Mouse (Mus musculus) kidney, embryonic 16.5 days (tissue): ENCODE measurements around the gene Cbfa2t2. TPM values are rescaled to one million over a fixed set of nuclear protein-coding genes. Genes with fewer than 3 reads are reported as not detected.
A peak's percentile ranks its signal among the peaks of the same experiment; 100 is the strongest.

Experiments
- ATAC-seq: fragments of 200-750 bp; cut with Nextera tagmentation; 2 replicates; pipeline ENCODE4 v1.8.0; 2017; ENCODE audit warnings: moderate TSS enrichment; ENCODE audit not compliant: low FRiP score, low TSS enrichment
- H3K27ac ChIP-seq: fragments of 300-500 bp; sonication (generic); 2 replicates; pipeline ENCODE4 v1.5.1; 2014; ENCODE audit warnings: low read length
- H3K27me3 ChIP-seq: fragments of 300-500 bp; sonication (generic); 2 replicates; pipeline ENCODE4 v1.6.1; 2014; ENCODE audit warnings: low read length, control low read depth, mixed read lengths; ENCODE audit not compliant: insufficient read depth
- H3K36me3 ChIP-seq: fragments of 300-500 bp; sonication (generic); 2 replicates; pipeline ENCODE4 v1.6.1; 2014; ENCODE audit warnings: low read length, control low read depth, mixed read lengths; ENCODE audit not compliant: insufficient read depth
- H3K4me1 ChIP-seq: fragments of 300-500 bp; sonication (generic); 2 replicates; pipeline ENCODE4 v1.6.1; 2014; ENCODE audit warnings: low read length, control low read depth, mixed read lengths; ENCODE audit not compliant: insufficient read depth
- H3K4me2 ChIP-seq: fragments of 300-500 bp; sonication (generic); replicated peaks from 2 replicates; pipeline ENCODE4 v1.6.1; 2014; ENCODE audit warnings: low read depth, low read length
- H3K4me3 ChIP-seq: fragments of 300-500 bp; sonication (generic); 2 replicates; pipeline ENCODE4 v1.5.1; 2014; ENCODE audit warnings: mild to moderate bottlenecking, low read length
- H3K9ac ChIP-seq: fragments of 300-500 bp; sonication (generic); replicated peaks from 2 replicates; pipeline ENCODE4 v1.6.1; 2014; ENCODE audit warnings: low read length
- H3K9me3 ChIP-seq: fragments of 300-500 bp; sonication (generic); 2 replicates; pipeline ENCODE4 v1.6.1; 2016; ENCODE audit warnings: low read length, control low read depth
- WGBS: fragments of 180-500 bp; shearing (Covaris S2); extraction: QIAGEN DNeasy Blood & Tissue Kit; methylation state at CpG from one replicate; pipeline ENCODE4 v1.1.7; 2014; 5-methylcytosine and 5-hydroxymethylcytosine counted together
- polyA plus RNA-seq: library from polyadenylated mRNA; unstranded; fragments of >200 nt; fragmentation: Nextera tagmentation; extraction: Ambion mirVana; gene quantifications from 2 replicates; pipeline ENCODE4 v1.2.1, GENCODE M21; 2015

The Cbfa2t2 gene
- polyA plus RNA-seq, 1 experiment from 2014 or later = 44.2 TPM

DNA sequence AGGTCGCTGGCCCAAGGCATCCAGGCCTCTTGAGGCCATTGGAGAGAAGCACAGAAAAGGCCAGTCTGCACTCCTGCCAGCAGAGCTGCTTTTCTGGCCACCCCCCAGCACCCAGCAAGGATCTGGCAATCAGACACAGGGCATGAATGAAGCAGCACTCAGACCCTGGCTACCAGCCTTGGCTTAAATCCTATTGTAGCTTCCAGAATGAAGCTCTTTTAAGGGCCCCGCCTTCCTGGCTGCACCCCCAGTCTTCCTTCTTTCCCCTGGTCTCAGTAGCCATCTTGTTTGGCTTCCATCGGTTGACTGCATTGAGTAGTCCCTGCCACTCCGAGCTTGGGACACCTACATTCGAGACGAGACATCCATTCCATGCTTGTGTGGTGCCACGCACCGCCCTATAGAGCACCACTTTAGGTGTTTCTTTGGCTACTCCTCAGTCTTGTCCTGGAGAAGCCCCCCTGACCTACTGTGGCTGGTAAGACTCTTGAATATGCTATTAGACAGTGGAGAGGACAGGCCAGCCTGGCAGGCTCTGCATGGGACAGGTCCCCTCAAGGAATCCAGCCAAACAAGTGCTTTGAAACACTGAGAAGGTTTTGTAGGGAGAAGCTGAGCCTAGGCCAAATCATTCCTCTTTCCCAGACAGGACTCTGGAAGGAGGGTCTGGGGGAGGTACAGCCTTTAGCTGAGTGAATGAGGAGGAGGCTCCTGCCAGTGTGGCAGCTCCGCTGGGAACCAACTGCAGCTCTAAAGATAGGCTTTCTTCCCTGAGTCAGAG lies 107.5 kb downstream of the Cbfa2t2 start:
- Histone ChIP-seq H3K4me1 (peaks cover 3% of the 10 kb centered on the region; the same call in 1 of the 2 replicates), H3K9me3 (no peaks in the 10 kb centered on the region; the same call in 1 of the 2 replicates), H3K27me3 (no peaks in the 10 kb centered on the region), H3K27ac (no peak overlapping the region), H3K9ac (no peak overlapping the region), H3K36me3 (0 out of 2 replicates have a peak, but pooled peaks cover 5% of the 10 kb centered on the region), H3K4me3 (no peak overlapping the region), H3K4me2 (no peak overlapping the region)
- ATAC-seq = no peak
- 85% methylated on average over 9 of the region's 9 CpGs for WGBS

DNA sequence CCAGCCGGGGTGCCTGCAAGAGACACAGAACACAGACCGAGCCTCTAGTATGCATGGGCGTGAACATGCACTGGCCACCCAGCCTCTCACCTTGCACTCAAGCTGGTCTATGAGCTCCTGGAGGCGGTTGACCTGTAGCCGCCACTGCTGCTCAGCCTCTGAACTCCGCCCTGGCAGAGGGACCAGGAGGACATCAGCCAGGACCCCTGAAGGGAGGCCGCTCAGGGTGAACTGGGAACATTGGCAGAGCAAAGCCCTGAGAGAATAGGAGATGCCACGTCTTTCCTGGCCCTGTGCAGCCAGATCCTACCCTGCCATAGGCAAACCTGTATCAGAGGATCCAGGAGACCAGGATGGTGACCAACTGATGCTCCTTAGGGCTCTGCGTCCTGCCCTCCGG lies 110.4 kb downstream of the Cbfa2t2 start, which contains the start of gene 1700003F12Rik:
Gene 1700003F12Rik, plus strand, starts transcription at position 375 of the 400 bp plus-strand sequence.
- Histone ChIP-seq H3K9me3 (no peaks in the 10 kb centered on the region), H3K27ac (no peak within 1 kb of the TSS), H3K27me3 (peaks cover 17% of the 10 kb centered on the region), H3K4me2 (no peak within 1 kb of the TSS), H3K36me3 (no peaks in the 10 kb centered on the region), H3K4me3 (no peak within 1 kb of the TSS), H3K9ac (no peak within 1 kb of the TSS), H3K4me1 (peaks cover 17% of the 10 kb centered on the region)
- 89% methylated on average over 10 of the region's 10 CpGs for WGBS
- ATAC-seq = no peak

DNA sequence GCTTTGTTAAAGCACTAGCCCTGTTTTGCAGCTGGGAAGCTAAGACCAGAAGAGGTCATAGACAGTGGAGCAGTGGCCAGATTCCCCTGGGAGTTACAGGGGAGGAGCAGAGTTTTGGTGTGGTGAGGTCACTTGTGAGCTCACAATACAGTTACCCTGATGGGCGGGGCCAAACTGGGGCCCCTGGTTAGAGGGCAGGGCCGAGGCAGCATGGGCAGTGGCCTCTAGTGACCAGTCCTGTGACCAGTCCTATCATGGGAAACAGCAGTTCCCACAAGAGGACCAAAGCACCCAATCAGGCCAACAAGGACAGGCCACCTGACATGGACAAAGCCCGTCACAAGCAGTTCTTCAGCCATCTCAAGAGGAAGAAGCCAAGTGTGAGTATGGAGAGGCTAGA lies 112.4 kb downstream of the Cbfa2t2 start:
- no peak overlapping the region for H3K4me2 ChIP-seq
- no peak overlapping the region for H3K4me3 ChIP-seq
- WGBS = 56% methylated on average over 3 of the region's 3 CpGs

DNA sequence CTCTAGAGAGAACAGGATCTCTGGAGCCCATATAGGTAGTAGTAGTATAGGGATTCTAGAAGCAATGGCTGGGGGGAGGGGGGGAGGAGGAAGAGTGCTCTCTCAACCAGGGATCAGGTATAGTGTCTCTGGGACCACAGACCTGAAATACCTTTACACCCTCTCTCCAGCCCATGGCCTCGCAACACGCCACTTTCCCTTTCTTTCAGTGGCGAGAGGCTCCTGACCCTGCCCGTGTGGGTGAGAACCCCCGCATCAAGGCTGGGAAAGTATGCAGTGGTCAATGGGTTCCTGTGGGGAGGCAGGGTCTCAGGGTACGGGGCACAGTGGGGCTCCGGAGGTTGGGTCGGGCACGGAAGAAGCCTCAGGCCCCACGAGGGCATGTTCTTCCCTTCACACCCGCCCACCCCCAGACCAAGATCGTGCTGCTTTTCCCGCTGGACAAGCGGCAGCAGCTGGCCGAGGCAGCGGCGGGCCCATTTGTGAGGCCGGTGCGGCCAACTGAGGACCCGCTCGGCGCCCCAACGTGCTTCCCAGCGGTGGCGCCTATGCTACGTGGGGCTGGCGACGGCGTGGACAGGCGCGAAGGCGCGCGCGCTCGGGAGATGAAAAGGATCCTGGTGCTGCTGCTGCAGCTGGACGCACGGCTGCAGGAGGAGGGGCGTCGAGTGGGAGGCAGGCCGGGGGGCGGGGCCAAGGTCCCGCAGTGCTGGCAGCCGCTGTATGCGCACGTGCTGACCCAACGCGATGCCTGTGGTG lies 113.0 kb downstream of the Cbfa2t2 start:
- 4% methylated on average over 40 of the region's 48 CpGs for WGBS
- H3K4me3 ChIP-seq = peak overlapping the region; percentile 51
- peak overlapping the region; percentile 56 for H3K9ac ChIP-seq
- peak; percentile 61; the same call in 1 of the 2 replicates for ATAC-seq
- H3K27ac ChIP-seq = no peak overlapping the region
- peak overlapping the region; percentile 90 for H3K4me2 ChIP-seq
- no peaks in the 10 kb centered on the region for H3K9me3 ChIP-seq
- no peaks in the 10 kb centered on the region for H3K36me3 ChIP-seq
- peaks cover 24% of the 10 kb centered on the region for H3K4me1 ChIP-seq
- peaks cover 25% of the 10 kb centered on the region for H3K27me3 ChIP-seq

More for the DNA sequence above, 112.4 kb downstream of the Cbfa2t2 start:
- H3K9me3 ChIP-seq = no peaks in the 10 kb centered on the region
- H3K27me3 ChIP-seq = peaks cover 25% of the 10 kb centered on the region
- H3K27ac ChIP-seq = no peak overlapping the region
- H3K36me3 ChIP-seq = no peaks in the 10 kb centered on the region
- no peak overlapping the region for H3K9ac ChIP-seq
- 0 out of 2 replicates have a peak, but pooled peaks have one; percentile 20 for ATAC-seq
- peaks cover 24% of the 10 kb centered on the region for H3K4me1 ChIP-seq

DNA sequence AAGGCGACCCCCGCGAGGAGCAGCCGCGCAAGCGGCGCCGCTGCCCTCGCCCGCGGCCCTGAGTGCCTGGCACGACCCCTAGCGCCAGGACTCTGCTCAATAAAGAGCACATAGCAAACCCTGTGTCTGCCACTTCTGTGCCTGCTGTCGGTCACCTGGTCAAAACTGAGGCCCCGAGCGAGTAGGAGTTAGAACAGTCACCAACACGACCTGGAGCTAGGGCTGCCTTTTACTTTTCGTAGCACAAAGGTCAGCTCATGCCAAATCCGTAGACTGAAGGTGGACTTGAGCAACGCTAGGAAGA lies 113.6 kb downstream of the Cbfa2t2 start:
- Histone ChIP-seq H3K9me3 (no peaks in the 10 kb centered on the region), H3K4me3 (peak overlapping the region; percentile 51), H3K9ac (no peak overlapping the region), H3K4me1 (peaks cover 24% of the 10 kb centered on the region), H3K4me2 (peak overlapping the region; percentile 90), H3K27me3 (peaks cover 25% of the 10 kb centered on the region), H3K27ac (no peak overlapping the region), H3K36me3 (no peaks in the 10 kb centered on the region)
- no peak for ATAC-seq
- WGBS = 22% methylated on average over 15 of the region's 20 CpGs

DNA sequence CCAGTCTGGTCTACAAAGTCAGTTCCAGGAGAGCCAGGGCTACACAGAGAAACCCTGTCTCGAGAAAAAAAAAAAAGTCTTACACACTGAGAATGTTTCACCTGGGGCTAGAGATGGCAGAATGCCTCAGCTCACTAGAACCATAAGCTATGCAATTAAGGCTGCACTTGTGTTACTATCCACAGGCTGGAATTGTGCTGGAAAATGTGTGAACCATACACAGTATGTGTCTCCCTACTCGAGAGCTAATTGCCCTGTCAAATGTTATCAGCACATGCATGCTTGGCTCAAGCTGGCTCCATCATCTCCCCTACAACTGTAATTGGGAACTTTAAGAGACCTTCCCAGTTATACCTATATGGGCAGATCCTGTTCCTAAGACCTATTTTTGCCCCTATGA lies 114.7 kb downstream of the Cbfa2t2 start:
- Histone ChIP-seq H3K4me3 (no peak overlapping the region), H3K9me3 (no peaks in the 10 kb centered on the region), H3K36me3 (no peaks in the 10 kb centered on the region), H3K4me2 (no peak overlapping the region), H3K27me3 (peaks cover 25% of the 10 kb centered on the region), H3K27ac (no peak overlapping the region), H3K4me1 (peaks cover 24% of the 10 kb centered on the region), H3K9ac (no peak overlapping the region)
- 86% methylated on average over 2 of the region's 2 CpGs for WGBS
- no peak for ATAC-seq

DNA sequence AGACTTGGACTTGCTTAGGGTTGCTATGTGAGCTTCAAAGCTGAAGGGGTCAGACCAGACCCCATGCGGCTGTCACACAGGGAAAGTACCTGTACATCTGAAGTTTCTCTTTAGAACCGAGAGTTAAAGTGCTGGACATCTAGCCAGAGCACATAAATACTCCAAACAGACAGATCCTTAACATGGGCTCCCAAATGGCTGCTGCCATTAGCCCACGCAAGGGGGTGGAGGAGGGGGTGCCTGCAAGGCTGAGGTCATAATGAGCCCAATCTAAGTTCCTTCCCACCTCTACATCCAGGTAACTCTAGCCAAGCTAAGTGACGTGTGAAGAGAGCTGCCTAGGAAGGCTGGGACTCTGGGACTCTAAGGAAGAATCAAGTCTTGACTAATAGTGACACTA lies 115.2 kb downstream of the Cbfa2t2 start, which contains the start of gene Actl10:
Gene Actl10, plus strand, starts transcription at position 301 of the 400 bp plus-strand sequence.
- no peak for ATAC-seq
- Histone ChIP-seq H3K36me3 (no peaks in the 10 kb centered on the region), H3K4me1 (peaks cover 24% of the 10 kb centered on the region), H3K9me3 (no peaks in the 10 kb centered on the region), H3K27me3 (peaks cover 25% of the 10 kb centered on the region), H3K4me3 (peak within 1 kb of the TSS; percentile 15), H3K4me2 (peak within 1 kb of the TSS; percentile 50), H3K27ac (no peak within 1 kb of the TSS), H3K9ac (no peak within 1 kb of the TSS)
- 66% methylated on average over 4 of the region's 4 CpGs for WGBS

DNA sequence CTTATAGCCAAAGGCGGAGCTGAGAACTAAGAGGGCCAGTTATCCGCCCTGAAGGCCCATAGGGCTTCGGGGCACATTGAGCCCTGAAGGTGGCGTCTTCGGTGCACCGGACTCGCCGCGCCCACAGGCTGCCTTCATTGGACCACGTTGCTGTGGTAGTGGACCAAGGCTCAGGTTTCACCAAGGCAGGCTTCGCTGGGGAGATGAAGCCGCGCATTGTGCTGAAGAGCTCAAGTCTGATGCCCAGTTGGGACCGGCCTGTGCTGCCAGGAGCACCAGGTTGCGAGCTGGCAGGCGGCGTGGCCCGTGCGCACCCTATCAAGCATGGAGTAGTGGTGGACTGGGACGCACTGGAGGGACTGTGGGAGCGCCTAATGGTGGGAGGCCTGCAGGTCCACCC lies 115.6 kb downstream of the Cbfa2t2 start:
- Histone ChIP-seq H3K4me3 (peak overlapping the region; percentile 15), H3K27ac (no peak overlapping the region), H3K9me3 (no peaks in the 10 kb centered on the region), H3K4me2 (peak overlapping the region; percentile 50), H3K27me3 (peaks cover 25% of the 10 kb centered on the region), H3K9ac (no peak overlapping the region), H3K36me3 (no peaks in the 10 kb centered on the region), H3K4me1 (peaks cover 25% of the 10 kb centered on the region)
- 32% methylated on average over 21 of the region's 21 CpGs for WGBS
- peak; percentile 29 for ATAC-seq

DNA sequence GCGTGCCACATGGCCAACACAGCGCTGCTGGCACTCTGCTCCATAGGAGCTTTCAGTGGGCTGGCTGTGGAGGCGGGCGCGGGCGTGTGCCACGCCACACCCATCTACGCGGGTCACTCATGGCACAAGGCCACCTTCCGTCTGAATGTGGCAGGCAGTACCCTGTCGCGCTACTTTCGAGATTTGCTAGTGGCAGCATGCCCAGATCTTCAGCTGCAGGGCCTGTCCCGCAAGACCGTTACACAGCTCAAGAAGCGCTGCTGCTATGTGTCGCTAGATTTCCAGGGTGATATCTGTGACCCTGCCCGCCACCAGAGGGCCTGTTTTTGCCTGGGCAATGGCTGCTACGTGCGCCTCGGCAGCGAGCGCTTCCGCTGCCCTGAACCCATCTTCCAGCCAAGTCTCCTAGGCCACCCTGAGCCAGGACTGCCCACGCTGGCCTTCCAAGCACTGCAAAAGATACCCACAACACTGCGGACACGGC lies 116.2 kb downstream of the Cbfa2t2 start:
- H3K27ac ChIP-seq = no peak overlapping the region
- WGBS = 24% methylated on average over 27 of the region's 27 CpGs
- H3K4me2 ChIP-seq = peak overlapping the region; percentile 50
- peaks cover 31% of the 10 kb centered on the region for H3K4me1 ChIP-seq
- H3K4me3 ChIP-seq = peak overlapping the region; percentile 15
- no peaks in the 10 kb centered on the region for H3K36me3 ChIP-seq
- H3K9ac ChIP-seq = no peak overlapping the region
- H3K27me3 ChIP-seq = peaks cover 25% of the 10 kb centered on the region
- H3K9me3 ChIP-seq = no peaks in the 10 kb centered on the region
- ATAC-seq = peak; percentile 40
